Mouse (Mus musculus): Measurements from ENCODE around the gene Itga6.

- TF ChIP-seq CTCF (IDR thresholded peaks at IDR 0.05; ENCODE audit: low read depth, low read length), result no peak
- TF ChIP-seq POLR2A (IDR thresholded peaks at IDR 0.05; ENCODE audit: extremely low read depth, insufficient read depth, low read length), result no peak
These were observed 137.7 kb downstream of the Itga6 start for GRCm38 (mm10) chr2:71882914-71883651.
